ENCODE assay signal across 1 mouse cellular context in the genomic region with DNA sequence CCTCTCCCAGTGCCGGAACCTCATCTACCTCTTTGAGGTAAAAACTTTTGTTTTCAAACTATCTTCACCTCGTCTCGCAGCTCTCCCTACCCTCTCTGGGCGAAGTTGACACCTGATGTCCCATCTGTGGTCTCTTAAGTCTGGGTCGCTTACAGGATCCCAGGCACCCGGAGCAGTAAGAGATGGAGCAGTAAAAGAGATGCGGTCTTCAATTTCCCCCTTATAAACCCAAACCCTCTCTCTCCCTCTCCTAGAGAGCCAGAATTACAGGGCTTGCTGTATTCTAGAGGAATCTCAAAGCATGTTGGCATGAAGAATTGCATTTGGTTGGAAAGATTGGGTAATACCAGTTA.
TF ChIP-seq lines count a peak whose summit lies in the region.

No protein-coding gene starts in this region.

TF ChIP-seq in MEL, 35 proteins besides CTCF, POLR2A, EP300 and RAD21:
- no peak for TF ChIP-seq UBTF (IDR thresholded peaks at IDR 0.05; ENCODE audit: borderline replicate concordance, insufficient read depth, low read depth, low read length)
- TF ChIP-seq CHD2 (IDR thresholded peaks at IDR 0.05; ENCODE audit: low read length), result no peak
- no peak for TF ChIP-seq MYB (IDR thresholded peaks at IDR 0.05; ENCODE audit: low read depth, low read length)
- no peak for TF ChIP-seq KAT2A (conservative IDR thresholded peaks at IDR 0.05; ENCODE audit: low read depth, low read length)
- no peak for TF ChIP-seq HCFC1 (IDR thresholded peaks at IDR 0.05; ENCODE audit: low read depth, low read length)
- no peak for TF ChIP-seq MXI1 (IDR thresholded peaks at IDR 0.05; ENCODE audit: low read depth, low read length)
- no peak for TF ChIP-seq ZC3H11A (IDR thresholded peaks at IDR 0.05; ENCODE audit: low read depth, low read length)
- TF ChIP-seq NRF1 (IDR thresholded peaks at IDR 0.05; ENCODE audit: insufficient read depth, low read depth, low read length, poor library complexity, severe bottlenecking), result no peak
- TF ChIP-seq POLR2AphosphoS2 (IDR thresholded peaks at IDR 0.05; ENCODE audit: low read length), result no peak
- no peak for TF ChIP-seq ZMIZ1 (IDR thresholded peaks at IDR 0.05; ENCODE audit: low read depth, low read length)
- no peak for TF ChIP-seq MAZ (IDR thresholded peaks at IDR 0.05; ENCODE audit: low read depth, low read length)
- no peak for TF ChIP-seq RCOR1 (IDR thresholded peaks at IDR 0.05; ENCODE audit: low read depth, low read length)
- no peak for TF ChIP-seq ELF1 (IDR thresholded peaks at IDR 0.05; ENCODE audit: low read depth, low read length)
- no peak for TF ChIP-seq MYC (IDR thresholded peaks at IDR 0.05; ENCODE audit: low read depth, low read length)
- no peak for TF ChIP-seq MEF2A (IDR thresholded peaks at IDR 0.05; ENCODE audit: extremely low read depth, insufficient replicate concordance, low read depth, low read length, poor library complexity, severe bottlenecking)
- TF ChIP-seq ZNF384 (IDR thresholded peaks at IDR 0.05; ENCODE audit: low read depth, low read length), result no peak
- TF ChIP-seq CHD1 (IDR thresholded peaks at IDR 0.05; ENCODE audit: low read depth, low read length), result no peak
